Mouse (Mus musculus) ES-E14 (cell line): ENCODE results near the gene Rcc1. TPM values are rescaled to one million over a fixed set of nuclear protein-coding genes. Genes with fewer than 3 reads are reported as not detected.

Experiments
- DNase-seq: peaks from one replicate; pipeline ENCODE4 v3.0.0-alpha.2; 2013; ENCODE audit warnings: low read depth, low spot score
- H3K27ac ChIP-seq: 2 replicates; pipeline ENCODE4 v1.5.1; 2012; ENCODE audit warnings: low read depth, mild to moderate bottlenecking, low read length, moderate library complexity, mixed read lengths; ENCODE audit not compliant: poor library complexity, insufficient read depth, severe bottlenecking
- H3K36me3 ChIP-seq: 2 replicates; pipeline ENCODE4 v1.6.1; 2012; ENCODE audit warnings: mild to moderate bottlenecking, low read length, moderate library complexity, mixed read lengths; ENCODE audit not compliant: control insufficient read depth, poor library complexity, insufficient read depth, severe bottlenecking
- H3K4me1 ChIP-seq, 2 experiments: fragments of 150-350 bp in 1 of 2; sonication (generic) in 1 of 2; 2 replicates each; pipeline ENCODE4 v1.6.1; 2012; ENCODE audit warnings: low read length in 2 of 2, mild to moderate bottlenecking in 1 of 2, mixed read lengths in 1 of 2; ENCODE audit not compliant: control insufficient read depth in 2 of 2, insufficient read depth in 2 of 2, poor library complexity in 1 of 2
- H3K4me3 ChIP-seq, 2 experiments: fragments of 150-350 bp in 1 of 2; sonication (generic) in 1 of 2; 2 replicates each; pipeline ENCODE4 v1.5.1; 2012; ENCODE audit warnings: low read length in 2 of 2, low read depth in 1 of 2, mild to moderate bottlenecking in 1 of 2, mixed read lengths in 1 of 2; ENCODE audit not compliant: insufficient read depth in 1 of 2, poor library complexity in 1 of 2, severe bottlenecking in 1 of 2
- H3K9ac ChIP-seq: 2 replicates; pipeline ENCODE4 v1.6.1; 2012; ENCODE audit warnings: low read depth, mild to moderate bottlenecking, low read length, mixed read lengths; ENCODE audit not compliant: poor library complexity, insufficient read depth, severe bottlenecking
- H3K9me3 ChIP-seq: fragments of 150-350 bp; sonication (generic); 2 replicates; pipeline ENCODE4 v1.6.1; 2012; ENCODE audit warnings: low read depth, mild to moderate bottlenecking, low read length; ENCODE audit not compliant: control insufficient read depth, insufficient read depth
- CHD2 ChIP-seq: IDR thresholded peaks from 2 replicates; pipeline ENCODE4 v1.6.1; 2014; ENCODE audit warnings: mild to moderate bottlenecking, low read depth, low read length, inconsistent platforms
- HCFC1 ChIP-seq: IDR thresholded peaks from 2 replicates; pipeline ENCODE4 v1.6.1; 2012; ENCODE audit warnings: low read length, inconsistent platforms, borderline replicate concordance; ENCODE audit not compliant: insufficient read depth
- MAFK ChIP-seq: IDR thresholded peaks from 2 replicates; pipeline ENCODE4 v1.6.1; 2014; ENCODE audit warnings: mild to moderate bottlenecking, low read depth, low read length, inconsistent platforms; ENCODE audit not compliant: insufficient read depth
- ZC3H11A ChIP-seq: IDR thresholded peaks from 2 replicates; pipeline ENCODE4 v1.6.1; 2012; ENCODE audit warnings: low read depth, mild to moderate bottlenecking, inconsistent platforms, low read length, borderline replicate concordance
- ZNF384 ChIP-seq: IDR thresholded peaks from 2 replicates; pipeline ENCODE4 v1.6.1; 2012; ENCODE audit warnings: low read depth, low read length, inconsistent platforms
- in situ Hi-C, 2 experiments: fragments of 600-800 bp; cut with MboI; formaldehyde crosslinking; loops; one replicate each; pipeline ENCODE4 v1.15.1; 2025; ENCODE audit warnings: low sequenced_read_pairs in 2 of 2, inconsistent platforms in 1 of 2; ENCODE audit not compliant: unreplicated experiment in 2 of 2
- total RNA-seq: library from RNA; depleted of rRNA; stranded (reverse); fragments of 300-350 nt; gene quantifications from 2 replicates; pipeline ENCODE4 v1.2.3, GENCODE M21; 2012

The Rcc1 gene
- total RNA-seq, 1 experiment = 117 TPM

DNA sequence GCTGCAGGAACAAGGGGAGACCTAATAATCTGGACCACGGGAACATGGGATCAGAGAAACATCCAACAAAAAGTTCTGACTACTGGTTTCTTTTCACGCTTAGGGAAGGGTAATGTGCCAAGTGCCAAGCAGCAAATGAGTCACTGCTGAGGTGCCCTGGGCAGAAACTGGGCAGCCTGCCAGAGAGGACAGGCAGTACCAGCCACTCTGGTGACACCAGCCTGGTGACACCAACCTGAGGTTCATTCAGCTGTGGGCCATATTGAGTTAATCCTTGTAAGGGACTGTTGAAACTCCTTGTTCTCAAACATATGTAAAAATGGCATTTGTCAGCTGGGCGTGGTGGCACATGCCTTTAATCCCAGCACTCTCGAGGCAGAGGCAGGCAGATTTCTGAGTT, 1.2 kb upstream of the Rcc1 start:
- H3K9me3 ChIP-seq = no peaks in the 10 kb centered on the region
- peak overlapping the region; percentile 54; the same call in 1 of the 2 replicates for H3K9ac ChIP-seq
- peaks cover 23% of the 10 kb centered on the region for H3K36me3 ChIP-seq
- TF ChIP-seq ZNF384 (no peak), ZC3H11A (no peak), HCFC1 (no peak), CHD2 (no peak), MAFK (no peak)
- in situ Hi-C loops = no loop called here
- H3K4me1 ChIP-seq = peaks cover 2 to 5% of the 10 kb centered on the region in 2 experiments; a peak in 2 of 4 replicates
- no peak overlapping the region for H3K4me3 ChIP-seq
- H3K27ac ChIP-seq = peak overlapping the region; percentile 51; the same call in 1 of the 2 replicates
- no peak for DNase-seq

DNA sequence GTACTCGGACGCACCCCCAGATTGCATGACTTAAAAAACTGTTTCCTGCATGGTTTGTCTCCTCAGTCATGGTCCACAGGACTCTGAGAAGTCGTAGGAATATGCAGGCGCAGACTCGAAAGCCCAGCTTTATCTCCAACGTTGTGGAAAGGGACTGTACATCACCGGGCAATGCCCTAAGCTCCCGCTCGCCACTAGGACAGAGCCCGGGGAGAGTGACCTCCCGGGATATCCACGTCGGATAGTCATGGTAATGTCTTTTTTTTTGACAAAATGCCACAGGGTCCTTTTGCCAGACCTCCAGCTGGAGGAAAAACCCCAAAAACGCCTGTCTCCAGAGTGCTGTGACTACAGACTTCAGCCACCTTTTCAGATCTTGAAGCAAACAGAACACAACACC, 666 bp downstream of the Rcc1 start:
- TF ChIP-seq HCFC1 (no peak), CHD2 (no peak), MAFK (no peak), ZC3H11A (no peak), ZNF384 (no peak)
- H3K27ac ChIP-seq = peak overlapping the region; percentile 96
- no peak for DNase-seq
- H3K9me3 ChIP-seq = no peaks in the 10 kb centered on the region
- peak overlapping the region; percentile 97 for H3K9ac ChIP-seq
- H3K4me1 ChIP-seq = peaks cover 2 to 6% of the 10 kb centered on the region in 2 experiments; a peak in 2 of 4 replicates
- in situ Hi-C loops = no loop called here
- H3K4me3 ChIP-seq = peak overlapping the region; percentile 81 to 89
- peaks cover 23% of the 10 kb centered on the region for H3K36me3 ChIP-seq

GRCm38 (mm10) chr4:132351401-132351800, 2.0 kb downstream of the Rcc1 start:
- no peak for DNase-seq
- H3K27ac ChIP-seq = peak overlapping the region; percentile 96; the same call in 1 of the 2 replicates
- peak overlapping the region in 1 of 2 experiments; percentile 89; a peak in 2 of 4 replicates for H3K4me3 ChIP-seq
- peaks cover 0 to 8% of the 10 kb centered on the region in 2 experiments; a peak in 2 of 4 replicates for H3K4me1 ChIP-seq
- TF ChIP-seq ZC3H11A (no peak), CHD2 (0 out of 2 replicates have a peak, but pooled peaks have one; percentile 55)
- peaks cover 23% of the 10 kb centered on the region for H3K36me3 ChIP-seq
- in situ Hi-C loops = no loop called here
- peak overlapping the region; percentile 97 for H3K9ac ChIP-seq
- no peaks in the 10 kb centered on the region for H3K9me3 ChIP-seq

DNA sequence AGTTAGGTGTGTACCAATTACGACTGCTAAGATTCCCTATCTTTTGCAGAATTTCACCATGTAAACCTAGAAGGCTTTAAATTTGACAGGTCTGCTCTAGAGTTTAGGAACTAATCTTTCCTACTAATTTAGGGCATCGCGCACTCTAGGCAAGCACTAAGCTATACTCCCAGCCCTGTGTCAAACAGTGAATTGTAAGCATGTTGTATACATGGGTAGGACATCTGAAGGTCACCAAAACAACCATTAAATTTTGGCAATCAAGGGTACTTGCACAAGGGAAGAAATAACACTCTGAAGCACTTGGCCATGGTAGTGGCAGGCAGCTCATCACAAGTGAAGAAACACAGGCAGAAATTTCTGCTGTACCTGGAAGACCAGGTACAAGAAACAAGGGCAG, 2.6 kb downstream of the Rcc1 start:
- TF ChIP-seq MAFK (no peak), CHD2 (peak; percentile 70), HCFC1 (no peak), ZNF384 (no peak), ZC3H11A (no peak)
- Histone ChIP-seq H3K9ac (peak overlapping the region; percentile 97; the same call in 1 of the 2 replicates), H3K4me1 (peaks cover under 1 to 5% of the 10 kb centered on the region in 2 experiments; a peak in 3 of 4 replicates), H3K36me3 (peaks cover 23% of the 10 kb centered on the region), H3K9me3 (no peaks in the 10 kb centered on the region), H3K27ac (peak overlapping the region; percentile 96; the same call in 1 of the 2 replicates), H3K4me3 (peak overlapping the region in 1 of 2 experiments; percentile 89; a peak in 1 of 4 replicates)
- in situ Hi-C loops = no loop called here
- DNase-seq = no peak
